Mouse (Mus musculus) testis, adult 2 months (tissue): ENCODE data around the gene Plk2.

ENCODE experiments used
- CTCF ChIP-seq: fragments of 200-500 bp; IDR thresholded peaks from 2 replicates; pipeline ENCODE4 v1.5.1; 2012; ENCODE audit warnings: low read depth, mild to moderate bottlenecking, inconsistent platforms, low read length, moderate library complexity; ENCODE audit not compliant: control insufficient read depth, insufficient read depth, insufficient replicate concordance
- POLR2A ChIP-seq: fragments of 200-500 bp; IDR thresholded peaks from 2 replicates; pipeline ENCODE4 v1.6.1; 2012; ENCODE audit warnings: low read depth, mild to moderate bottlenecking, inconsistent platforms, low read length, moderate library complexity; ENCODE audit not compliant: control insufficient read depth

DNA sequence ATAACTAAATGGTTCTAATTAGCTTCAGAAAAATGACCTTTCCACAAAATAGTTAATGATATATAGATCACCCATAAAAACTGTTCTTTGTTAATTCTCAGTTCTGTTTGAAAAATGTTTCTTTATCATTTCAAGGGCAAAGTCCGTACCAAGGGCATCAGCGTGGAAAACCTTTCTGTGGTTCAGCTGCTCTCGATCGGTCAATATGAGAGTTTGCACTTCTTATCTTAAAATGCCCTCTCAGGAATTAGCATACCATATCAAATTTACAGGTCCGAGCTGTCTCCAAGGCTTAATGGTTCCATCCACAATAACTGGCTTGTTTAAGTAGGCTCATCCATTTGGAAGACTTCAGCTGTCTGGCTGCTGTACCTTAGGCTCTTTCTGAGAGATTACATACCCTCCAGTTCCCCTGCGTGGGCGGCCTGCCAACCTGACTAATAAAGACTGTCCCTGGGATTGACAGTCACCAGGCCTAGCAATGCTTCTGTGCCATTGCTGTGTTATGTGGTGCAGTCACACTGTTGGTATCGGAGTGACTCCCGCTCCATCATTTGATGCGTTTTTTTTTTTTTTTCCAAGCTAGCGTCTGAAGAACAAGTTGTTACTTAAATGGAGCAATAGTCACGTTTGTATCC lies 17.8 kb downstream of the Plk2 start:
- TF ChIP-seq CTCF (no peak), POLR2A (no peak)
